Mouse (Mus musculus) embryonic fibroblast, embryonic 13.5 days (primary cell): ENCODE results near the gene Mrps7.

Experiments
- CTCF ChIP-seq: IDR thresholded peaks from 2 replicates; pipeline ENCODE4 v1.5.1; 2011; ENCODE audit warnings: mild to moderate bottlenecking, control low read depth, low read length, moderate library complexity, borderline replicate concordance; ENCODE audit not compliant: insufficient read depth
- POLR2A ChIP-seq: IDR thresholded peaks from 2 replicates; pipeline ENCODE4 v1.6.1; 2011; ENCODE audit warnings: low read depth, mild to moderate bottlenecking, control low read depth, low read length, moderate library complexity

DNA sequence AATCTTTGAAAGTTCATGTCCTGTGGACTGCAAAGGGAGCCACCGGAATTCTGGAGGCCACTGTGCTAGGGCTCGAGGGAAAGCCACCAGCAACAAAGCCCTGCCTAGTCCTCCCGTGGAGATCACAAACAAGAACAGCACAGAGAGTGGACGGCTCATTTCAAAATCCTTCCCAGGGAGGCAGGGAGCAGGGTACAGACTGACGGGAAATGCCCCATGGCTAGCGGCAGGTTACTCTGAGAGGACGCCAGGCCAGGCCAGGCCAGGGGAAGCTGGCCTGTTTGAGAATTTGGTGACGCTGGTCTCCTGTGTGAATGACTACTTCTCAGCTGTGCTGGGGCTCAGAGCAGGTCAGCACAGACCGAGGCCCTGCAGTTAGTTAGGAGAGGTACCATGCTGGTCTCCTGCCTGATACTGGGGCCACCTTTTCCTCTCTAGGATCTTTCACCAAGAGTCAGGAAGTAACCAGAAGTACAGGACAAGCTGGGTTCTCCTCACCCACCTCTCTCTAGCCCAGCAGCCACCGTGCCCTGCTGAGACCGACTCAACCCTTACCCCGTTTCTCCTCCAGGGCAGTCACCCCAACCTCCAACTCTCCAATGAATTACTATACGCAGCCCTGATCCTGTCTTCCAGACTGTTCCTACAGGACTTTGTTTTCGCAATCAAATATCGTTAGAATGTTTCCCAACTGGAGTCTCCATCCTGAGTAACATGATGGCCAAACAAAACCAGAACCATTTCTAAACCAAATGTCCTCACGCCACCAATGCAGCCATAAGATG lies 15.2 kb downstream of the Mrps7 start:
- TF ChIP-seq CTCF (no peak), POLR2A (no peak)
